Mouse (Mus musculus): Measurements from ENCODE around the gene Phf1.

The Phf1 gene

DNA sequence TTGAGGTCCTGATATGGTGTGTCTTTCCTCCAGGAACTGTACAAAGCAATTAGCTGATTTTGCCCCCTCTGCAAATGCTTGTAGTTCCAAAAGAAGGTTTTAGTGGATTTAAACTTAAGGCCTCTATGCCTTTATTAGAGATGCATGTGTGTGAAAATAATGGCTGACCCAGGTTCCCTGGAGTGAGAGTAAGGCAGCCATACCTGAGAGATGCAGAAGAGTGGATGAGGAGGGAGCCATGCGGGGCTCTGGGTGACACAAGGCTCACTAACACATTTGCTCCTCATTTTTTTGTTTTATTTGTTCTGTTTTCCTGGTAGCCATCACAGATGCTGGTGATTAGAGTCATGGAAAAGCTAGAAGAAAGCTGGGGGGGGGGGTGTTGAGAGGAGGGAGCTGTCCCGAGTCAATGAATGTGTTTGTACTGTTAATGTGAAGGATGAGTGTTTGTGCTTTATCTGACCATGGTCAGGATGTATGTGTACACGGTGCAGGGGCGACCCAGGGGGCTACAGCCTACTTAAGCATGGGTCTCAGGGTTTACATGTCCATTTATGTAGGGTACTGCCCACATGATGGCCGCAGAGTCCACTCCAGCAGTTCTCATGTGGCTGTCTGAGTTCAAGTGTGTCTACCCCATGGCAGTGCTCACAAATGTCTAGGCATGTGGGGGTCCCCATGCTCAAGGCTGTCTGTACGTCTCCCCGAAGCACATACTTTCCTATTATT lies 17.9 kb downstream of the Phf1 start:
- ATAC-seq (ENCODE audit: low TSS enrichment): no peak

DNA sequence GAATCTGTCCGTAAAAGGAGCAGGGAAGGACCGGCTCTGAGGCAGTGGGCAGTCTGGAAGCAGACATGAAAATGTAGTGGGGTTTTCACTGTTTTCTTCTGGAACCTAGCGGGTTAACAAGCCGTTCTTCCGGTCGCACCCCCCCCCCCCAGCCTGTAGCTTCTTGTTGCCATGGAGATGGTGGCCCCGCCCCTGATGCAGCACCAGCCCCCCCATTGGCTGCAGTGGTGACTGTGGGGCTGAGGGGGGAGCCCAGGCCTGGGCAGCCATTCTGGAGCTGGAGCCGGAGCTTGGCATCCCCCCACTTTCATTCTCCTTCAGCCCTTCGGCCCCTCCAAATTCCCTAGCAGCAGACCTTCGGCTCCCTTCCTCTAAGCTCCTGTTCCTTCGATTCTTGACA lies 18.6 kb downstream of the Phf1 start:
- no peak for ATAC-seq (ENCODE audit: low TSS enrichment)

DNA sequence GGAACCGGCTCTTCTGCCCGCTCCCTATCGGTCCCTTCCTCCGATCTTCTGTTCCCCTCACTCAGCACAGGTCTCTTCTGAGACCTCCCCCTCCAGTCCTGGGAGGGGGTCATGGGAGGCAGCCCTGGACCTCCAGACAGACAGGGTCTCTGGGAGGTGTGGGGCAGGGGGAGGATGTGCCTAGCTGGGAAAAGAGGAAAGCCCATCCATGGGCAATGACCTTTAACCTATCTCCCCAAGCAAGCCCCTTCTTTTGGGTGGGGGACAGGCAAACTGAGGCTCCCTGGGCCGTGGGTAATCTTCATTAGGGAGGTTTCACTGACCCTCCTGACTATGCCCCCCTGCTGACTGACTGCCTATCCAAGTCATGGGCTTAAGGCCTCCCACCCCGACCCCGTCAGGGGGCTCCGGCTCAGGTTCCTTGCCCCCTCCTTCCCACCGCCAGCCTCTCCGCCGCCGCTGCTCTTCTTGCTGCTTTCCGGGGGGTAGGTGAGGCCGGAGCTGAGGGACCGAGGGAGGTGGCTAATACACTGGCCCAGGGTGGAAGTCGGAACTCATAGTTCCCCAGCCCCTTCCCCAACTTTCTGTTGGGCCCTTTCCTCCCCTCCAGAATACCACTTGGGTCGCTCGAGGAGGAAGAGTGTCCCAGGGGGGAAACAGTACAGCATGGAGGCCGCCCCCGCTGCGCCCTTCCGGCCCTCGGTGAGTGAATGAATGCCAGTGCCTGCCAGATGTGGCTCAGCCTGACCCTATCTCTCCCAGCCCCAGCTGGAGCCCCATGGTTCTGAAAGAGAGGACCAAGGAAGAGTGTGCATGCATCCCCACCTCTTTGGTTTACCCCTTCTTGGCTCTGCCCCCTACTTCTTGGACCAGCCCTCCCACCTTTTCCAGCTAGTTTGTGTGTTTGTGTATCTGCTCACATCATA lies 19.4 kb downstream of the Phf1 start:
- no peak for ATAC-seq (ENCODE audit: low TSS enrichment)

DNA sequence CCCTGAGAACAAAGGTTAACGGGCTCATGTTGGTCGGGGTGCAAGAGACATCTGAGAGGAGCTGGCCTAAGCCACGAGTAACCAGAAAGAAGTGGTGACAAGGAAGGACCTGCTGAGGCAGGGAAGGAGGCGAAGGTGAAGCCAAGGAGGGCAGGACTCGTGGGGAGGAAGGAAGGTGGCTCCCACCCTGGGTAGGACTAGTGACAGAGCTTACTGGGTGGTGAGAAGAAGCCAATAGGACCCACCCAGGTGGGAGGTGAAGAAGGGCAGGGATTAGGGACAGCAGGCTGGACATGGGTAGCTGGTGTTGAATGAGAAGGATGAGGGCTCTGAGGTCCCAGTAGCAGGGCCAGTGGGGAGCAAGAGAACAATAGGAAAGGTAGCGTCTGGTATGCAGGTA lies 20.3 kb downstream of the Phf1 start:
- no peak for ATAC-seq (ENCODE audit: low TSS enrichment)

DNA sequence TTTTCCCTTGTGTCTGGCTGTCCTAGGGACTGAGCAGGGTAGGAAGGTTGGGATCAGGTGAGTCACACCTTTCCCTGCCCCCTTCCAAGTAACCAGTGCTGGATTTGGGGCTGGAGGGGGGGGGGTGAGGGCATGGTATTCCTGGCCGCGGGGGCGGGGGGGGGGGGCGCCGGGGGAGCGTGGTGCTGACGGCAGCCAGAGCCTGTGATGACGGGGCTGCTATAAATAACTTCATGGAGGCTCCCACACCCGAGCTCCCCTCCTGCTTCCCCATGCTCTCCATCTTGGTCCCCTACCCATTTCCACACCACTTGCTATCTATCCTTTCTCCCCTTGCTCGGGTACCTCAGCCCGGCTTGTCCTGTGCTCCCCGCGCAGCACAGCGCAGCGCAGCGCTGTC lies 20.9 kb downstream of the Phf1 start:
- no peak for ATAC-seq (ENCODE audit: low TSS enrichment)

DNA sequence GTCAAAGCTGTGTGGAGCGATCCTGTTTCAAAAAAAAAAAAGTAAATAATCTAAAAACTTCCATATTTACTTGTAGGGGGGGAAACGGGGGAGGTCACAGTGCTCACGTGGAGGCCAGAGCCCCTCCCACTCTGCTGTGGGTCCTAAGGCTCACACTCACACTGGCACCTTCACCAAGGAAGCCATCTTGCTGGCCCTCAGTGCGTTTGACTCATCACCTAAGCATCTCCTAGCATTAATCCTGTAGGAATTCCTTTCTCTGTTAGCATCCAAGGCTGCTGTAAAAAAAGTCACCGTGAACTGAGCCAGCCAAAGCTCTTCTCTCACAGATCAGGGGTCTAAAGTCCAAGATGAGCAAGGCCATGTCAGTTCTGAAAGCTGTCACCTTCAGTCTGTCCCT lies 23.5 kb downstream of the Phf1 start:
- ATAC-seq (ENCODE audit: low TSS enrichment): no peak

DNA sequence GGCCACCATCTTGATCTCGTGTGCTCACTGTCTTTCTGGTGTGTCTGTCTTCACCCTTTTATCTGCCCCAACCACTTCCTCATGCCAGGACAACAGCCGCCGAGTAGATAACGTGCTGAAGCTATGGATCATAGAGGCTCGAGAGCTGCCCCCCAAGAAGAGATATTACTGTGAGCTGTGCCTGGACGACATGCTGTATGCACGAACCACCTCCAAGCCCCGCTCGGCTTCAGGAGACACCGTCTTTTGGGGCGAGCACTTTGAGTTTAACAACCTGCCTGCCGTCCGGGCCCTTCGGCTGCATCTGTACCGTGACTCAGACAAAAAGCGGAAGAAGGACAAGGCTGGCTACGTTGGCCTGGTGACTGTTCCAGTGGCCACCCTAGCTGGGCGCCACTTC lies 24.0 kb downstream of the Phf1 start:
- ATAC-seq (ENCODE audit: low TSS enrichment): no peak

DNA sequence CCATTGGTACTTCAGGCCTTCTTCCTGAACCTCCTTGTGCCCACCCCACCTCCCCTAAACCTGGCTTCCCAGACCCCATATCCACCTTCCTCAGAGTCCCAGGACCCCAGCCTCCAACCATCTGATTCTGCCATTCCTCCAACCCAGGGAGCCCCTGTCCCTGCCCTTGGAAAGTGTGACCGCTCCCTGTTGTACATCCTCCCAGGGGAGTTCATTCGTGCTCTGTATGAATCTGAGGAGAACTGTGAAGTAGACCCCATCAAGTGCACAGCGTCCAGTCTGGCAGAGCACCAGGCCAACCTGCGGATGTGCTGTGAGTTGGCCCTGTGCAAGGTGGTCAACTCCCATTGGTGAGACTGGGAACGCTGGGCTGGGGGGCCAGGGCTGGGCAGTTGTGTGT lies 25.0 kb downstream of the Phf1 start:
- ATAC-seq (ENCODE audit: low TSS enrichment): no peak

DNA sequence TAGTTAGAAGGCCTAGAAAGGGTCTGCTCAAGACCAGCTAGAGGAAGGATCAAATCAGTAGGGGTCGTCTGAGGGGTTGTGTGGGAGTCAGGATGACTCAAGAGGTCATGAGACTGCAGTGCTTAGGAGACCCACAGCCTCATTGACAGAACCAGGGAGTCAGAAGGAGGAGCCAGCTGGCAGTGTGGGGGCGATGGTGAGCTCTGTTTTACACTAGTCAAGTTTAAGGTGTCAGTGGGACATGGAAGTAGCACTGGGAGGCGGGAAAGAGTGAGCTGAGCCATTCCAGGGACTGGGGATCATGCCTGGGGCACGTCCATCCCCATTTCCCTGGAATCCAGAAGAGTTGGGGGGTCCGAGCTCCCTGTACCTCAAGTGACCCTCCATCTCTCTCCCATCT lies 26.0 kb downstream of the Phf1 start:
- ATAC-seq (ENCODE audit: low TSS enrichment): peak; percentile 73

DNA sequence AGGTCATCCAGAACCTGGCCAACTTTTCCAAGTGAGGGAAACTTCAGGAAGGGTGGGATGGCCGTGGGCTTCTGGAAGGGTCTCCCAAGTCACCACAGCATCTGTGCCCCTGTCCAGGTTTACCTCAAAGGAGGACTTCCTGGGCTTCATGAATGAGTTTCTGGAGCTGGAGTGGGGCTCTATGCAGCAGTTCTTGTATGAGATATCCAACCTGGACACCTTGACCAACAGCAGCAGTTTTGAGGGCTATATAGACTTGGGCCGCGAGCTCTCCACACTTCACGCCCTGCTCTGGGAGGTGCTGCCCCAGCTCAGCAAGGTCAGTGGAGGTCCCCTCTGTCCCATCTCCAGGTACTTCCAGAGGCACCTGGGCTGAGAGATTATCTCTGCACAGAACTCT lies 27.0 kb downstream of the Phf1 start:
- ATAC-seq (ENCODE audit: low TSS enrichment): no peak

DNA sequence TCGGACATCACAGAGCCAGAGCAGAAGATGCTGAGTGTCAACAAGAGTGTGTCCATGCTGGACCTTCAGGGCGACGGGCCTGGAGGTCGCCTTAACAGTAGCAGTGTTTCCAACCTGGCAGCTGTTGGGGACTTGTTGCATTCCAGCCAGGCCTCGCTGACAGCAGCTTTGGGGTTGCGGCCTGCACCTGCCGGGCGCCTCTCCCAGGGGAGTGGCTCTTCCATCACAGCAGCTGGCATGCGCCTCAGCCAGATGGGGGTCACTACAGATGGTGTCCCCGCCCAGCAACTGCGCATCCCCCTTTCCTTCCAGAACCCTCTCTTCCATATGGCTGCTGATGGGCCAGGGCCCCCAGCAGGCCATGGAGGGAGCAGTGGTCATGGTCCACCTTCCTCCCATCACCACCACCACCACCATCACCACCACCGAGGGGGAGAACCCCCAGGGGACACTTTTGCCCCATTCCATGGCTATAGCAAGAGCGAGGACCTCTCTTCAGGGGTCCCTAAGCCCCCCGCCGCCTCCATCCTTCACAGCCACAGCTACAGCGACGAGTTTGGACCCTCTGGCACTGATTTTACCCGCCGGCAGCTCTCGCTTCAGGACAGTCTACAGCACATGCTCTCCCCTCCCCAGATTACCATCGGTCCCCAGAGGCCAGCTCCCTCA lies 28.9 kb downstream of the Phf1 start:
- no peak for ATAC-seq (ENCODE audit: low TSS enrichment)

DNA sequence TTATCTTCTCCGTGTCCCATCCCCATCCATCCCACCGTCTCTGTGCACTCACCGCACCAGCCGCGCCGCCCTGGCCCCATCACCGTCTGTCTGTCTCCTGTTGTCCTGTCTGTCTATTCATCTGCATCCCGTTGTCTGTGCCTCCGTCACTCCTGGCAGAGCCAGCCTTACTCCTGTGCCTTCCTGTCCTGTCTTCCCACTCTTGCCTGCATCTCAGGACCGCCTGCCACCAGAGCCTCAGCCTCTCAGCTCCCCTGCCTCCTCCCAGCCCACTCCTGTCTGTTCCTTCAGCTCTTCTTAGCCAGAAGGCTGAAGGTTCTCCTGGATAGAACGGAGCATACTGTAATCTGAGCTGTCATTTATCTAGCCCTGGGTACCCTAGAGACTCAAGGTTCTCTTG lies 34.1 kb downstream of the Phf1 start:
- ATAC-seq (ENCODE audit: low TSS enrichment): peak; percentile 72; the same call in 1 of the 2 replicates

DNA sequence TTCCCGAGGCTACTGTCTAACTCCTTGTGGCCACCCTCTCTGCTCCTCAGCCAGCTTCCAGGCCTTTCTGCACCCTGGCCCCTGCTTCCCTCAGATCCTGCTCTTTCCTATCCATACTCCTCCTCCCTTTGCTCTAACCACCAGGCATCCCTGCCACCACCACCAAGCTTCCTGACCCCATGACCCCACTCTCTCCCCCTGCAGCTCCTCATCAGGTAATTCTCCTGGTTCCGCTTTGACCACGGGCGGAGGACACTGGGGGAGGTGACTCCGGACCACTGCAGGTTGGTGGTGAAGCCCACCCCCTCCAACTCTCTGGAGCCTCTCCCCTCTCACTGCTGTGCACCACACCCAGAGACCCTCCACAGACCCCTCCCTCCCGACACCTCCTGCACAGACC lies 34.6 kb downstream of the Phf1 start:
- ATAC-seq (ENCODE audit: low TSS enrichment): no peak

DNA sequence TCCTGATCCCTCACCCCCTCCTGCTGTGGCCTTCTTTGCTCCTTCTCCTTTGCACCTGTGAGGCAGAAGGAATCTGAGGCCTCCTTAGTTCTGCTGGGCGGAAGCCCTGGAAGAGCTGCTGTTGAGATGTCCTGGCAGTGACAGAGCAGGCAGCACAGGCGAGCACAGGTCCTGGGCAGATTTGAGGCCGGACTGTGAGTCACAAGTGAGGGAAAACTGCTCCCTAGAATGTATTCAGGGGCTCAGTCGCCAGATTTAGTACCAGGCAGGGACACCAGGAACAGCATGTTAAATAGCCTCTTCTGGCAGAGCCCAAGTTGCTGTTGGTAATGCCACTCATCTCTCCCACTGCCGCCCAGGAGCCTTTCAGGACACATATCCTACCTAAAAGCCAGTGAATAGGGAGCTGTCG lies 35.4 kb downstream of the Phf1 start:
- ATAC-seq (ENCODE audit: low TSS enrichment): peak; percentile 53

DNA sequence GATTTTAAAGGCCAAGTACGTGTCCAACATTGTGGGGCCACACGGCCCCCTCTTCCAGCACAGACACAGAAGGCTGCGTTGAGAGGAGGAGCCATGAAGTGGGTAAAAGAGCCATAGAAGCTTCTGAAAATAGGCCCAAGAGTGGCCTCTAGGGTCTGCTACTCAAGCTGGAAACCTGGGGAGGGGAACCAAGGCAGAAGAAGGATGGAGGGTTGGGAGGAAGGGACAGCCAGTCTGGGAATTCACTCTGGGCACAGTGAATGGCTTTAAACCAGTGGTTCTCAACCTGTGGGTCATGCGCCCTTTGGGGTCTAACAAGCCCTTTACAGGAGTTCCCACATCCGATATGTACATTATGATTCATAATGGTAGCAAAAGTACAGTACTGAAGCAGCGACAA lies 36.4 kb downstream of the Phf1 start:
- no peak for ATAC-seq (ENCODE audit: low TSS enrichment)

DNA sequence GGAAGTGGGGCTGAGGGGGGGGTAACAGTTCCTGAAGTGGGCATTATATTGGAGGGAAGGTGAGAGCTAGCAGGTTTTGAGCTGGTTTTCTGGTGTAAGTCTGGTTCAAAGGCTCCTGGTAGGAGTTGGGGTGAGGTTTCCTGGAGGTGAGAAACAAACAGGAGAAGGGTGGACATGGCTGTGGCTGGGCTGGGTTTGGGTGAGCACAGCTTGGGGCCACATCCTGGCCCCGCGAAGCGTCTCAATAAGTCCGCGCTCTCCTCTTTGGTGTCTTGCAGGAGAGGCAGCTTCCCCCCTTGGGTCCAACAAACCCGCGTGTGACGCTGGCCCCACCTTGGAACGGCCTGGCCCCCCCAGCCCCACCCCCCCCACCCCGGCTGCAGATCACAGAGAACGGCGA lies 37.4 kb downstream of the Phf1 start:
- ATAC-seq (ENCODE audit: low TSS enrichment): no peak

DNA sequence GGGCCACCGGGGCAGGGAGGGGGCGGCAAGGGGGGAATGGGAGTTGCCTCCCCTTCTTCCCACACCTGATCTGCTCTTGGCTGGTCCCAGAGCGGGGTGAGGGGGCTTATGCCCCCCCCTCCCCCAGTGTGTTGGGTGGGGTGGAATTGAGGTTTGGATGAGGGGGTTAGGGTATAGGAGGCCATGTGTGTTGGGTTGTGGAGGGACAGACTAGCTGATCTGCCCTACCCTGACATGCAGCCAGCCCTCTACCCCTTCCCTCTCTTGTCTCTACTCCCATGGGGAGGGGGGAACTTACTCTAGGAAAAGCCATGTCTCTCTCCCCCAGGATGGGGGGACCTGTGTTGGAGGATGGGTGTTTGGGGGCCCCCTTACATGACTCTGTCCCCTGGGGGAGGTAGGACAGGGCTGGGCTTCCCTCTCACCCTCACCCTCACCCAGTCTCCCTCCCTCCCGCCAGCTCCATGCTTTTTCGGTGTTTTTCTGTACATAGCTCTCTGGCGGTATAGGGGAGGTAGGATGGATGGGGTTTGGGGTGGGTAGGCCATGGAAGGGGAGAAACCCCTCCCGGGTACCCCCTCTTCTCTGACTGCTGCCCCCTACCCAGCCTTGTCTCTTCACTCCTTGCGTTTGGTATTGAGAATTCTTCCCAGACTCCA lies 38.5 kb downstream of the Phf1 start:
- ATAC-seq (ENCODE audit: low TSS enrichment): no peak

DNA sequence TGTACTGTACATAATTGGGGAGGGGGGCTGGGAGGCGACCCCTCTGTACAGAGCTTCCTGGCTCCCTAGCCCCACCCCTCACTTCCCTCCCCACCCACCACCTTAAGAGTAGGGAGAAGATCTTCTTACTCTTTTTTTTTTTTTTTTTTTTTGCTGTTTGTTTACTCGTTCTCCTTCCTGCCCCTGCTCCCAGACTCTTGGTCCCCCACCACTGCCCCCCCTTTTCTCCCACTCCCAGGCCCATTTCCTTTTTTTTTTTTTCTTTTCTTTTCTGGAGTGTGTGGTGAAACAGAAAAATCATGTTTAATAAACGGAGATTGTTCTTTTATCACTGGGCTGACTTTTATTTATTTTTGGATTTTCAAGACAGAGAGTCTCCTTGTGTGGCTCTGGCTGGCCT lies 39.3 kb downstream of the Phf1 start:
- no peak for ATAC-seq (ENCODE audit: low TSS enrichment)

DNA sequence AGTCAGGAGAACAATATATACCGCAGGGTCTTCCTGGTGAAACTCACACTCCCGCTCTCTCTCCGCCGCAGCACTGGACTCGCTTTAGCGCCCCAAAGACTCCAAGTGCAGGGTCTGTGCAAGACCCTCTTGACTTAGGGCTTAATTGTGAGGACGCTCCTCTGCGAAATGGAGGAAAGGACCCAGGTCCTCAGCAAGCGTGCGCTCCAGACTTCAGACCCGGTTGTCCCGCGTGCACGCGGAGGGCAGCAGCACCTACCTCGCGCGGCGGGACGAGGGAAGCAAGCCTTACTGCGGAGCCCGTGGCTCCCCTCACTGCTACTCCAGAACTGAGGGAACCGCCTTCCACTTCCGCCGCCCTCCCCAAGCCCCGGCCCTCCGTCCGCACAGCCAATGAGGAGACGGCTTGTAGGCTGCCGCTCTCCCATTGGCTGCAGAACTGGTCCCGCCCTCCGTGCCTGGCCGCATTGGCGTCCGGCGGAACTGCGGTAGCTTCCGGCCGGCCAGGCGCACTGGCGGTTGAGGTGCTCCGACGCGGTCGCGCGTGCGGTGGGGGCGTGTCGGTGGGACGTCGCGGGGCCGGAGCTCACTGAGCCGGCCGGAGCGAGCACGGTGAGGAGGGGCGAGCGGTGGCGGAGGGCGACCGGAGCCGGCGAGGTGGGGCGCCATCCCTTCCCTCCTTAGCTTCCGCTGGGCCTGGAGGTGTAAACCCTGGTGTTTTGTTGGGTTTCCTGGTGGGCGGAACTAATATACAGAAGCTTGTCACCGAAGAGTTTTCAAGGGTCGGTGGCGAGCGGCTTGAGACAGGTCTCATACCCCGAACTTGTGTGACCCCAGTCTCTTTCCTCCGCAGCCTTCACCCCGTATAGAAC lies 40.1 kb downstream of the Phf1 start, which contains the start of gene Zbtb9:
TSS of gene Zbtb9 (plus strand) at position 465 of the 872 bp plus-strand sequence.
- peak; percentile 92 for ATAC-seq (ENCODE audit: low TSS enrichment)

DNA sequence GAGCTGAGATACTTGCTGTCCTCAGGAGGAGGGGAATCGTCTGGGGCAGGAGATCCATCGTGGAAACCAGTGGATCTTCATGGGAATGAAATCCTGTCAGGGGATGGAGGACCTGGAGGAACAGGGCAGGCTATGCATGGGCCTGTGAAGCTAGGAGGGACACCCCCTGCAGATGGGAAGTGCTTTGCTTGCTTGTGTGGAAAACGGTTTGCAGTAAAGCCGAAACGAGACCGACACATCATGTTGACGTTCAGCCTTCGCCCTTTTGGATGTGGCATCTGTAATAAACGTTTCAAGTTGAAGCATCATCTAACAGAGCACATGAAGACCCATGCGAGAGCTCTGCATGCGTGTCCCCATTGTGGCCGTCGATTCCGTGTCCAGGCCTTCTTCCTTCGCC lies 41.7 kb downstream of the Phf1 start:
- no peak for ATAC-seq (ENCODE audit: low TSS enrichment)

DNA sequence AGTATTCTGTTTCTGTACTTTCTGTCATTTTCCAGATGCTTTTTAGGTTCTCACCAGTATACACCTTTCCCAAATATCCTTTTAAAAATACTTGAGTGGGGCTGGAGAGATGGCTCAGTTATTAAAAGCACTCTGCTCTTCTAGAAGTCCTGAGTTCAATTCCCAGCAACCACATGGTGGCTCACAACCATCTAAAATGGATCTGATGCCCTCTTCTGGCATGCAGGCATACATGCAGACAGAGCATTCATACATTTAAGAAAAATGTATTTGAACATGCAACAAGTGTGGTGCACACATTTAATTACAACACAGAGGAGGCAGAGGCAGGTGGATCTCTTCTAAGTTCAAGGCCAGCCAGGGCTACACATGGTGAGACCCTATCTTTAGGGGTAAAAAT lies 42.6 kb downstream of the Phf1 start:
- no peak for ATAC-seq (ENCODE audit: low TSS enrichment)

Measured in frontal cortex, adult (tissue).